Mouse (Mus musculus) limb, embryonic 10.5 days (tissue): Measurements from ENCODE around the gene Fibp. TPM values are rescaled to one million over a fixed set of nuclear protein-coding genes. Genes with fewer than 3 reads are reported as not detected.

Experiments used
- DNase-seq: peaks from one replicate; pipeline ENCODE4 v3.0.0-alpha.2; 2017; ENCODE audit warnings: low spot score
- H3K27ac ChIP-seq: fragments of 300-500 bp; sonication (generic); 2 replicates; pipeline ENCODE4 v1.5.1; 2016; ENCODE audit warnings: mild to moderate bottlenecking
- H3K27me3 ChIP-seq: fragments of 300-500 bp; sonication (generic); 2 replicates; pipeline ENCODE4 v1.6.1; 2016; ENCODE audit warnings: low read depth, mild to moderate bottlenecking; ENCODE audit not compliant: poor library complexity, severe bottlenecking
- H3K36me3 ChIP-seq: fragments of 300-500 bp; sonication (generic); 2 replicates; pipeline ENCODE4 v1.6.1; 2016; ENCODE audit warnings: mild to moderate bottlenecking, moderate library complexity
- H3K4me1 ChIP-seq: fragments of 300-500 bp; sonication (generic); 2 replicates; pipeline ENCODE4 v1.6.1; 2016
- H3K4me3 ChIP-seq: fragments of 300-500 bp; sonication (generic); 2 replicates; pipeline ENCODE4 v1.5.1; 2016; ENCODE audit warnings: mild to moderate bottlenecking, moderate library complexity
- H3K9me3 ChIP-seq: fragments of 300-500 bp; sonication (generic); replicated peaks from 2 replicates; pipeline ENCODE4 v1.6.1; 2016; ENCODE audit warnings: mild to moderate bottlenecking
- WGBS: fragments of 180-500 bp; shearing (Covaris S2); methylation state at CpG from one replicate; pipeline ENCODE4 v1.1.7; 2016; 5-methylcytosine and 5-hydroxymethylcytosine counted together
- polyA plus RNA-seq: library from polyadenylated mRNA; unstranded; fragments of >200 nt; fragmentation: Nextera tagmentation; extraction: Ambion mirVana; gene quantifications from 2 replicates; pipeline ENCODE4 v1.2.1, GENCODE M21; 2016

The Fibp gene
- polyA plus RNA-seq, 1 experiment from 2014 or later, result 132 TPM

DNA sequence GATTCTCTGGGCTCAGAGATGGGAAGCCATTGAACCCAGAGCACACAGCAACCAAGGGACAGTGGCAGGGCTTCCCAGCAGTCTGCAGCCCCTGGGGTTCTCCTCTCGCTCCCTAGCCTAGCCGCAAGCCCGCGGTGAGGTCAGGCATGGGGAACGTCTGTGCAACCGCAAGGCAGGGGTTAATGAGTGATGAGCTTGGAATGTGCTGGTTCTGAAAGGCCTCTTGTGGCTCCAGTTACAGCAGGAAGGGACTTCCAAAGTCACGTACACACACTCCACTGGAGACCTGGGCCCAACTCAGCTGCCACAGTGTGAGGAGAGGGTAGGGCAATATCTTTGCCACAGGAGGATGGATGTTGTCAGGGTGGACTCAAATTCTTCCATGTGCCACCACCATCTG is 15.5 kb upstream of the Fibp start:
- H3K27ac ChIP-seq, result no peak overlapping the region
- H3K4me3 ChIP-seq, result no peak overlapping the region
- no peaks in the 10 kb centered on the region for H3K36me3 ChIP-seq
- no peaks in the 10 kb centered on the region for H3K9me3 ChIP-seq
- 40% methylated on average over 7 of the region's 7 CpGs for WGBS
- H3K4me1 ChIP-seq, result peaks cover 19% of the 10 kb centered on the region
- peaks cover 61% of the 10 kb centered on the region for H3K27me3 ChIP-seq
- DNase-seq, result no peak

DNA sequence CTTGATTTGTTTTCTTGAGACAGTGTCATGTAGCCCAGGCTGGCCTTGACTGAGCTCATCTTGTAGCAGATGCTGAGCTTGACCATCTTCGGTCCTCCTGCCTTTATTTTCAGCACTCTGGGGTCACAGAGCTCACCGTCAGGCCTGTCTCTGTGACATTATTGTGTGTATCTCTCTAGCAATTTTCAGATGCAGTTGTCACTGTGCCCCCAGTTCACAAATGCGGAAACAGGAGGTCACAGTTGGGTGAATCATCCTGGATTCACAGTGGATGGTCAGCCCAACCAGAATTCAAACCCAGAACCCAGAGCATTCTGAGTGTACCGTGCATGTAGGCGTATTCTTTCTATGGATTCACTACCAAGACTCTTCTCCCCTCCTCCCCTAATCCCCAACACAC is 14.7 kb upstream of the Fibp start:
- no peak for DNase-seq
- Histone ChIP-seq H3K9me3 (no peaks in the 10 kb centered on the region), H3K36me3 (no peaks in the 10 kb centered on the region), H3K27me3 (peaks cover 69% of the 10 kb centered on the region), H3K27ac (no peak overlapping the region), H3K4me1 (peaks cover 19% of the 10 kb centered on the region), H3K4me3 (no peak overlapping the region)
- WGBS, result 89% methylated on average over 5 of the region's 5 CpGs

DNA sequence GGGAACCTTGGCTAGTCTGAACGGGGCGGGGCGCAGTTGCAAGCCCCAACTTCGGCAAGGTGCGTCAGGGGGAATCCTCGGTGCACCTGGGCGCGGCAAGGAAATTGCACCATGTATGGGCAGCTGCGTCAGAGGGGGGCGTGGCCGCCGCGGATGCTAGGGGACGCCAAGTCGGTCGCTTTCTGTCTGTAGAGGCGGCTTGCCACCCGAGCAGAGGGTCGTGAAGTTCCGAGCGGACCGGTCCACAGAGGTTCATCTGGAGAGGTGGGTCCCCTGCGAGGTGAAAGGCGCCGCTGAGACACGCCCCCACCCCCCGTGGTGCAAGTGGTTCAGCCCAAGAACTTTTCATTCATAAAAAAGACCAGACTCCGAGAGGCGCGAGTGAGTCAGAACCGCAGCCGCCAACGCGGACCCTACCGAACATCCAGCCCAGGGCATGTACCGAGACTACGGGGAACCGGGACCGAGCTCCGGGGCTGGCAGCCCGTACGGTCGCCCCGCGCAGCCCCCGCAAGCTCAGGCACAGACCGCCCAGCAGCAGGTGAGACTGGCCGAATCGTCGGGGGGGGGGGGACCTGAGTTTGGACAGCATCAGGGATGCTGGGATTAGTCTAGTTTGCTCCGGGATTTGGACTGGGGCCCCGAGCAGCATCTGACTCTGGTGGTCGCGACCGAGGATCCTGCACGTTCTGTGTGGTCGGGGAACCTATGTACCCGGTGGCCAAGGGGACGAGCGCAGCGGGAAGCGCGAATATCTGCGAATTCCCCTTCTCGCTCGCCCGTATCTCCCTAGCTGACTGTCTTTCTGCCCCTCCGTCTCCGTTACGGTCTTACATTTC is 12.7 kb upstream of the Fibp start, which contains the start of gene Fosl1:
Fosl1 (plus strand) TSS at position 33 of the 839 bp plus-strand sequence.
- Histone ChIP-seq H3K27me3 (peaks cover 80% of the 10 kb centered on the region), H3K9me3 (no peaks in the 10 kb centered on the region), H3K4me3 (peak within 1 kb of the TSS; percentile 67), H3K36me3 (peaks cover 7% of the 10 kb centered on the region; the same call in 1 of the 2 replicates), H3K4me1 (peaks cover 19% of the 10 kb centered on the region), H3K27ac (peak within 1 kb of the TSS; percentile 44; the same call in 1 of the 2 replicates)
- under 1% methylated on average over 70 of the region's 70 CpGs for WGBS
- peak; percentile 80 for DNase-seq

DNA sequence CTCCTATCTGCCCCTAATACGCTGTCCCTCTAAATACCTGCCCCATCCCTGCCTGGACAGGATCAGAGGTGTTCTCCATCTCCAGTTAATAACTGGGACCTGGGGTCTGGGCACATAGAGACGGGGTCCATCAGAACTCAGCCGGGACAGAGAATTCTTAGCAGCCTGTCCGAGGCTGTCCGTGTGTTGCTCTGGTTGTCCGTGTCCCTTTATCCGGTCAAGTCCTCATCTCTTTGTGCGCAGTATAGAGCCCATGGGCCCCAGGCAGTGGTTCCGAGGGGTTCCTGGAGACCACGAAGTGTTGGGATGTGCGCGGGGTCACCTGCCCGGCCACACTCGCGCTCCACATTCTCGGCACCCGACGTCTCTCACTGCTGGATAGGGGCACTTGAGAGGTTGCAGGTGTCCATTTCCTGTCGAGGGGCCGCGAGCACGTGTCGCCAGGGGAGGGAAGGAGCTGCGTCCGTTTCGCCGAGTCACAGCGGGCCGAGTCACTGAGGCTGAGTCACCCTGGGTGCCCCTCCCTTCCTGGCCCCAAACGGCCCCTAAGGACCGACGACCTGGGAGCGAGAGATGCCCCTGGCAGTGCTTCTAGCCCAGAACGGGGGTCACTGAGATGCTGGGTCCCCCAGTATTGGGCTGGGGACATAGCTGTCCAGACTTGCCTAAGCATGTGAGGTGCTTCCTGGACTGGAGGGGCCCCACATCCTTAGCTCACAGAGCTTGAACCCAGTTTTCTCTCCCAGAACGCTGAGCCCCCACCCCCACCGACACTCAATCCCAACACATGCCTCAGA is 11.9 kb upstream of the Fibp start:
- H3K27ac ChIP-seq, result no peak overlapping the region
- no peaks in the 10 kb centered on the region for H3K9me3 ChIP-seq
- WGBS, result 8% methylated on average over 36 of the region's 36 CpGs
- peak; percentile 57 for DNase-seq
- peaks cover 80% of the 10 kb centered on the region for H3K27me3 ChIP-seq
- peaks cover 19% of the 10 kb centered on the region for H3K4me1 ChIP-seq
- H3K4me3 ChIP-seq, result peak overlapping the region; percentile 67
- peaks cover 14% of the 10 kb centered on the region for H3K36me3 ChIP-seq

DNA sequence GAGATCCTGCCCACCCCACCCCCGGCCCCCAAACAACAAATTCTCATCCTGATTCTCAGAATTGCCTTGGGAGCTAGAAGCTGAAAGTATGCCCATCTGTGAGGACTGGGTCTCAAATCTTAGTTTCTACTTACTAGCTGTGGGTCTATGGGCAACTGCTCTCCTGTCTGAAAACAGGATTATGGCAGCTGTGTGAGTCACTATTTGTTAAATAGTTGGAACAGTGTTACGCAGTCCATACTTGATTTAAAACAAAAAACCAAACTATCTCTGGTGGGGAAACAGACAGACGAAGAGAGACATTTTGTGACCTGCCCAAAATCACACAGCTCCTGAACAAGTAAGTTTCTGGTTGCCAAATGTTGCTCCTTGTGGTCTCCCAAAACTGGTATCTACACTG is 10.7 kb upstream of the Fibp start:
- Histone ChIP-seq H3K27me3 (peaks cover 72% of the 10 kb centered on the region), H3K4me3 (no peak overlapping the region), H3K27ac (no peak overlapping the region), H3K9me3 (no peaks in the 10 kb centered on the region), H3K36me3 (peaks cover 25% of the 10 kb centered on the region), H3K4me1 (peaks cover 19% of the 10 kb centered on the region)
- WGBS, result 88% methylated on average over 3 of the region's 3 CpGs
- no peak for DNase-seq

DNA sequence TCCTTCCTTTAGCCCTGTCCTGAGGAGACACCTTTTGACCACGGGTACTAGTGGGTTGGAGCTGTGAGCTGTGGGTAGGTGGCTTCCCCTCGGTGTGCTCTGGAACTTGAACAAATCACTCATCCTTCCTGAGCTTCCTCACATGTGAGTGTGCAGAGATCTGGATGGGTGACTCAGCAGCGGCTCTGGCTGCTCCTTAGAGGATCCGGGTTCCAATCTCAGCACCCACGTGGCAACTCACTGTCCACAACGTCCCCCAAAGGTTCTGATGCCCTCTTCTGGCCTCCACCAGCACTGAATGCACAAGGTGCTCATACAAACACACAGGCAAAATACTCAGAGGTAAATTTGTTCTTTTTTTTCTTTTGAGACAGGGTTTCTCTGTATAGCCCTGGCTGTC is 8.6 kb upstream of the Fibp start:
- peaks cover 51% of the 10 kb centered on the region for H3K27me3 ChIP-seq
- H3K4me3 ChIP-seq, result no peak overlapping the region
- no peak overlapping the region for H3K27ac ChIP-seq
- WGBS, result 80% methylated on average over 6 of the region's 6 CpGs
- DNase-seq, result no peak
- no peaks in the 10 kb centered on the region for H3K9me3 ChIP-seq
- peaks cover 35% of the 10 kb centered on the region for H3K36me3 ChIP-seq
- peaks cover 40% of the 10 kb centered on the region for H3K4me1 ChIP-seq

DNA sequence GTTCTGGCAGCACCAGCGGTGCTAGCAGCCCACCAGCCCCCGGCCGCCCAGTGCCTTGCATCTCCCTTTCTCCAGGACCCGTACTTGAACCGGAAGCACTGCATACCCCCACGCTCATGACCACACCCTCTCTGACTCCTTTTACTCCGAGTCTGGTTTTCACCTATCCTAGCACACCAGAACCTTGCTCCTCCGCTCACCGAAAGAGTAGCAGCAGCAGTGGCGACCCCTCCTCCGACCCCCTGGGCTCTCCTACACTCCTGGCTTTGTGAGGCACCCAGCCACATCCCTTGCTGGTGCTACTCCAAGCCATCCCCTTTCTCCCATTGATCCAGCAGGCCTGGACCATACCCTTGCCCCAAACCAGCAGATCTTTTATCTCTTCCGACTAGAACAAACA is 5.4 kb upstream of the Fibp start:
- 82% methylated on average over 12 of the region's 12 CpGs for WGBS
- peak overlapping the region; percentile 79; the same call in 1 of the 2 replicates for H3K4me3 ChIP-seq

DNA sequence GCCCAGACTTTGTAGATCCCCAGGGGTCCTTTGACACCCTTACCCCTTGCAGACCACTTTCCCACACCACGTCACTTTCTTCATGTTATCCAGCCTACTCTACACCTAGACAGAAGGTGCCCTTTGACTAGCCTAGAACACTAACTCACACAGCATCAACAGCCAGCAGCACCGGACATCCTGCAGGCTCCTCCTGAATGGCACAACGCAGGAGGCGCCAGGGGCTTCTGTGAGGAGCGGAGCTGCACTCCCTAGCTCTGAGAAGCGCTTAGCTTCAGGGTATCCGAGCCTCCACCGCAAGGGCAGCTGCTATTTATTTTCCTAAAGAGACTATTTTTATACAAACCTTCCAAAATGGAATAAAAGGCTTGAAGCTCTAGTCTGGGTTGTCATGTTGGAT is 4.8 kb upstream of the Fibp start:
- H3K27me3 ChIP-seq, result peaks cover 24% of the 10 kb centered on the region
- H3K36me3 ChIP-seq, result peaks cover 35% of the 10 kb centered on the region
- no peaks in the 10 kb centered on the region for H3K9me3 ChIP-seq
- H3K27ac ChIP-seq, result peak overlapping the region; percentile 95
- H3K4me3 ChIP-seq, result peak overlapping the region; percentile 79
- WGBS, result 69% methylated on average over 8 of the region's 8 CpGs
- peaks cover 40% of the 10 kb centered on the region for H3K4me1 ChIP-seq
- DNase-seq, result no peak

More for the DNA sequence above, 5.4 kb upstream of the Fibp start:
- Histone ChIP-seq H3K27me3 (peaks cover 29% of the 10 kb centered on the region), H3K9me3 (no peaks in the 10 kb centered on the region), H3K4me1 (peaks cover 39% of the 10 kb centered on the region), H3K27ac (no peak overlapping the region), H3K36me3 (peaks cover 35% of the 10 kb centered on the region)
- no peak for DNase-seq

DNA sequence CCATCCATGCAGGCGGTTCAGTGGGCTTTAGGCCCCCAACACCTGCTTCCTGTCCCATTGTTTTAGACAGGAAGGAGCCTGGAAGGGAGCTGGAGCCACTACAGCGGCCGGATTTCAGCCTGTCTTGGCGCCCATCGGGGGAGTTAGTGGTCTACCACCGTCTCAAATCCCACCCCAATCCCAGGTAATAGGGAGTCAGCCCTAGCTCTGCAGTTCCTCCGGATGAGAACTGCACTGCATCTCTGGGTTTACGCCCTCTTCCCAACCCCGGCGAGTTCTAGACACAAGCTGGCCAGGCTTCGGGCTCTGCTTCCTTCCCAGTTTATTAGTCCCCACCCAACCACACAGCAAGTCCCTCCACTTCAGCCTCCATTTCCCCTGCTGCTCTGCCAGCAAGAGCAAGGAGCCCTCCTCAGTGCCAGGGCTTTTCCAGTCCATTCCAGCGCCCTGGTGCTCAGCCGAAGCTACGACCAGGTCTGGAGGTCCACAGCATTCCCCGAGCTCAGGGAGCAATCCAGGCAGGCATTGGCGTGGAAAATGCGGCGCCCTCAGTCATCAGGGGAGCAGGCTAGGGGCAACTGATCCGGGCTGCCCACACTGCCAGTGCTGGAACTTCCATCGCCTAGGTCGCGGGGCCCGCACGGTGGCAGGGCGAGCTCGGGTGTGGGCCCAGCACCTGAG is 4.0 kb upstream of the Fibp start:
- peaks cover 47% of the 10 kb centered on the region for H3K4me1 ChIP-seq
- DNase-seq, result peak; percentile 42

DNA sequence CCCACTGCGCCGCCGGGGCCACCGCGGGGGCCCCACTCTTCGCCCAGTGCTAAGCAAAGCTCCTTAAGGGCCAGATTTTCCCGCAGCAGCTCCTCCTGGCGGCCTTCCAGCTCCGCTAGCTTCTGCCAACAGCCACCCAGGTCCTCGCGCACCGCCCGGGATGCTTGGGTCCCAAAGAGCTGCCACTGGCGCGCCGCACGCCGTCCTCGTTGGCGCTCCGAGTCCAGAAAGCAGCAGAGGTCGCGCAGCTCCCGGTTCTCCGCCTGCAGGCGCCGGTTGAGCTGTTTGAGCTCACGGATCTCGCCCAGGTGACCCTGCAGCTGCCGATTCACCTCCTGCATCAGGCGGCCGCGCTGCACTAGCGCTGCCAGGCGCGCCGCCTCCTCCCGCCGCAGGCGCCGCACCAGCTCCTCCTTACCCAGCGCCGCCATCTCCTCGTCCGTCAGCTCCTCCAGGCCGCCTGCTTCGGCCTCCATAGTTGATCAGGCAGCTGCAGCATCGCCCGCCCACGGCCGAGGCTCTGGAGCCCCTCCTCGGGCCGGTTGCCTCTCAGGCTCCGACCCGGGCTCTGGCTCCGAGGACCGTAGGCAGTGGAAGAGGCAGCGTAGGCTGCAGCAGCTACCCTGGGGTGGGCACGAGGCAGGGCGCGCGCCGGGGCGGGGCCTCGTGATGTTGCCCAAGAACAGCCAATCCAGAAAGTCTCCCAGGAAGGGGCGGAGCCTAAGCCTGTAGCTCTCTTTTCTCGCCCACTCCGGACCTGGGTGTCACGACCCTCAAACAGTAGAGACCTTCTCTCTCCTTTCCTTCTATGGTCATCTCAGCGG is 3.3 kb upstream of the Fibp start:
- WGBS, result under 1% methylated on average over 70 of the region's 70 CpGs
- Histone ChIP-seq H3K27ac (peak overlapping the region; percentile 95), H3K27me3 (peaks cover 11% of the 10 kb centered on the region), H3K4me1 (peaks cover 52% of the 10 kb centered on the region), H3K4me3 (peak overlapping the region; percentile 79), H3K36me3 (peaks cover 37% of the 10 kb centered on the region), H3K9me3 (no peaks in the 10 kb centered on the region)
- DNase-seq, result peak; percentile 95

More for the DNA sequence above, 4.0 kb upstream of the Fibp start:
- H3K27ac ChIP-seq, result peak overlapping the region; percentile 95
- peak overlapping the region; percentile 79 for H3K4me3 ChIP-seq
- peaks cover 16% of the 10 kb centered on the region for H3K27me3 ChIP-seq
- 6% methylated on average over 26 of the region's 26 CpGs for WGBS
- H3K9me3 ChIP-seq, result no peaks in the 10 kb centered on the region
- peaks cover 34% of the 10 kb centered on the region for H3K36me3 ChIP-seq

DNA sequence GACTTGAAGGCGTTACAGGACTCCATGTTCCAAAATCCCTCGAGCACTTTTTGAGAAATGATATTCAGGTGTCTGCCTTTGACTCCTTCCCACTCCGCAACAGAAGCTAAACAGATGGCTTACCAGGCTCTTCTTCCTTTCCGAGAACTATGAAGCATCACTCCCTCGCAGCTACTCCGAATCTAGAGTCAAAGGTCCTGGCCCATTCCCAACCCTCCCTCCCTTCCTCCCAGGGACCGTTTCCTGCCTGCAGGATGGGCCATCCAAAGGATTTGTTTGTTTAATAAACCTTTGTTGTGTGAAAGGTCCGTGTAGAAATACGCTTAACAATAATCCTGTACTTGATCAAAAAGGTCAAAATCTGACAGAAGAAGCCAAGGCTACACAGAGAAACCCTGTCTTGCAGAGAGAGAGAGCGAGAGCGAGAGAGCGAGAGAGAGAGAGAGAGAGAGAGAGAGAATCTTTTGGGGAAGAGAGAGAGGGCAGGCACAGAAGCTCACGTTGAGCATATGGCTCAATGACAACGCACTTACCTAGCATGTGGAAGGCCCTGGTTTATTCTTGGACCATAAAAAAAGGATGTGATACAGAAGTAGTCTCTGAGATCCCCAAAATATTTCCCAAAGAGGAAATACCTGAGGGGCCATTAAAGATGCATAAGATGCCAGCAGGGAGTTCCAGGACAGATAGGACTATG is 2.5 kb upstream of the Fibp start, which contains the start of gene Ccdc85b:
Ccdc85b (minus strand) TSS at position 149 of the 697 bp plus-strand sequence.
- Histone ChIP-seq H3K36me3 (peaks cover 42% of the 10 kb centered on the region), H3K27me3 (peaks cover 11% of the 10 kb centered on the region), H3K27ac (peak within 1 kb of the TSS; percentile 95), H3K4me1 (peaks cover 52% of the 10 kb centered on the region), H3K9me3 (no peaks in the 10 kb centered on the region), H3K4me3 (peak within 1 kb of the TSS; percentile 79)
- 18% methylated on average over 14 of the region's 14 CpGs for WGBS
- no peak for DNase-seq
